Mouse (Mus musculus) cerebellum, adult 2 months (tissue): ENCODE results near the gene 2010111I01Rik. TPM values are rescaled to one million over a fixed set of nuclear protein-coding genes. Genes with fewer than 3 reads are reported as not detected.

Source experiments
- DNase-seq, 2 experiments: peaks; one replicate each; pipeline ENCODE4 v3.0.0; 2021
- H3K27ac ChIP-seq: fragments of 200-500 bp; 2 replicates; pipeline ENCODE4 v1.5.1; 2012; ENCODE audit warnings: low read length, control low read depth, inconsistent platforms; ENCODE audit not compliant: insufficient read depth
- H3K27me3 ChIP-seq: fragments of 200-500 bp; 2 replicates; pipeline ENCODE4 v1.6.1; 2012; ENCODE audit warnings: inconsistent platforms, mild to moderate bottlenecking, low read length, moderate library complexity; ENCODE audit not compliant: control insufficient read depth, insufficient read depth
- H3K4me1 ChIP-seq: fragments of 200-500 bp; 2 replicates; pipeline ENCODE4 v1.6.1; 2011; ENCODE audit warnings: low read length; ENCODE audit not compliant: control insufficient read depth, insufficient read depth
- H3K4me3 ChIP-seq: fragments of 200-500 bp; replicated peaks from 2 replicates; pipeline ENCODE3; 2011; ENCODE audit warnings: mild to moderate bottlenecking, low read depth, low read length, control low read depth; ENCODE audit not compliant: insufficient read depth
- CTCF ChIP-seq: fragments of 200-500 bp; IDR thresholded peaks from 2 replicates; pipeline ENCODE4 v1.5.1; 2011; ENCODE audit warnings: low read depth, mild to moderate bottlenecking, control low read depth, low read length, moderate library complexity, borderline replicate concordance; ENCODE audit not compliant: insufficient read depth
- POLR2A ChIP-seq: fragments of 200-500 bp; IDR thresholded peaks from 2 replicates; pipeline ENCODE4 v1.6.1; 2011; ENCODE audit warnings: low read length, control low read depth, borderline replicate concordance; ENCODE audit not compliant: insufficient read depth
- WGBS: fragments of 180-500 bp; shearing (Covaris S2); methylation state at CpG from one replicate; pipeline ENCODE4 v1.1.7; 2018; 5-methylcytosine and 5-hydroxymethylcytosine counted together
- polyA plus RNA-seq: library from polyadenylated mRNA; depleted of rRNA; stranded (reverse); fragments of >200 nt; gene quantifications from 2 replicates; pipeline ENCODE4 v1.2.3, GENCODE M21; 2012

Gene 2010111I01Rik
- polyA plus RNA-seq, 1 experiment: 126 TPM

DNA sequence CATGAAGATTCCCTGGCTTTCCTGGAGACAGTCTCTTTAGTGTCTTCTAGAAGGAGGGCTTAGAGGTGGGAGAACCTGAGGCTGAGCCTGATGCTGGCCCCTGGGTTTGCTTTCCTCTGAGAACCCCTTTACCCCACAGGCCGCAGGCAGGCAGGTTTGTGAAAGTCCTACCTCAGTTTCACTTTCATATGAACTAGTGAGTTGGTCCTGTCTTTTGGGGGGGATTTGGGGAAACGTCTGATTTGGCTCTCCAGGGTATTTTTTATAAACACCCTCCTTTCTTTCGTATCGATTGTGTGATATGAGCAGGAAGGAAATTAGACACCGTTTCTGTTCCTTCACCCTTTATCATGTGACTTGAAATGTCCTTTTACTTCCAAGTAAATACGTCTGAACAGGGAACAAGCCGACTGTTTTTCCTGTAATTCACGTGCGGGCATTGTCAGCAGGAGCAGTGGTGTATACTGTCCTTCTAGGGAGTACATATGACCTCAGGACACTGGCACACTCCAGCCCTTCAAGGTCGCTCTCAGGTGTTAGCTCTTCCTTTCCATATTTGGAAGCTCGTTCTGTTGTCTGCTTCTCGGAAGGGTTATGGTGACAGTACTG is 281.7 kb downstream of the 2010111I01Rik start:
- Histone ChIP-seq H3K27me3 (no peaks in the 10 kb centered on the region), H3K4me1 (peaks cover 35% of the 10 kb centered on the region), H3K4me3 (no peak overlapping the region), H3K27ac (no peak overlapping the region)
- DNase-seq: no peak
- 80% methylated on average over 12 of the region's 12 CpGs for WGBS
- TF ChIP-seq CTCF (no peak), POLR2A (no peak)

DNA sequence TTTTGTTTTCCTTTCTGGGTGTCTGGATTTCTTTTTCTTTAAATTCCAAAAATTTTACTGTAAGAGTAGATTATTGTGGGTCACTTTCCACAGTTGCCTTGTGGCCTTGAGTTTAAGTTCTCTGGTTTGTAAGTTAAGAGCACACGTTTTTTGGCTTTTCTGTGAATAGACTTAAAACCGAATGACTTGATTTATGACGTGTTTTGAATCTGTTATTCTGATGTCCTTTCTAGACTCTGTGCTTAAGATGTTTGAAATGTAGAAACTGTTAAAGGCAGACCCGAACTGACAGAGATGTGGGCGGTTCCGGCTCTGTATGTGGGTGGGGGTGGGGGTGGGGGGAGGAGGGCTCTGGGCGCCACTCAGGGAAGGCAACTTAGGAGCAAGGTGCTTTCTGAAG is 282.3 kb downstream of the 2010111I01Rik start:
- DNase-seq: no peak
- Histone ChIP-seq H3K4me3 (no peak overlapping the region), H3K4me1 (peaks cover 29% of the 10 kb centered on the region), H3K27ac (no peak overlapping the region), H3K27me3 (no peaks in the 10 kb centered on the region)
- no peak for TF ChIP-seq CTCF
- TF ChIP-seq POLR2A: no peak
- WGBS: 83% methylated on average over 7 of the region's 7 CpGs

DNA sequence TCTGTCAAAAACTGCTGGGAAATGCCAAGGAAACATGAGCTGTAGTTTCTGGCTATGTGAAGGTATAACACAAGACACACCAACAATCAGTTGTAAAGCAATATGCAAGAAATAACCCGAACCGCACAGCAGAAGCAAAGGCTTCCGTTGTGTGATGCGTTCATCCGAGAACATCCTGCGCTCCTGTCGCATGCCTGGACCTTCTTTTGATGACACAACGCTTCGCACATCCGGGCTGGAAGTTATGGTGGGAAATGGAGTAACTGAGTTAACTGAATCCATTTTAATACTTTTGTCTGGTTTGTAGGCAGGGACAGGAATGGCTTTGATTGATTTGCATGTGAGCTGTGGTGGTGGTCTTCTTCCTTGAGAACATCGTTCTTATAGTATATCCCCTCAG is 282.9 kb downstream of the 2010111I01Rik start:
- no peak overlapping the region for H3K27ac ChIP-seq
- WGBS: 95% methylated on average over 11 of the region's 11 CpGs
- no peak for TF ChIP-seq POLR2A
- no peak for TF ChIP-seq CTCF
- DNase-seq: no peak
- H3K4me3 ChIP-seq: no peak overlapping the region
- H3K27me3 ChIP-seq: no peaks in the 10 kb centered on the region
- H3K4me1 ChIP-seq: peaks cover 23% of the 10 kb centered on the region

DNA sequence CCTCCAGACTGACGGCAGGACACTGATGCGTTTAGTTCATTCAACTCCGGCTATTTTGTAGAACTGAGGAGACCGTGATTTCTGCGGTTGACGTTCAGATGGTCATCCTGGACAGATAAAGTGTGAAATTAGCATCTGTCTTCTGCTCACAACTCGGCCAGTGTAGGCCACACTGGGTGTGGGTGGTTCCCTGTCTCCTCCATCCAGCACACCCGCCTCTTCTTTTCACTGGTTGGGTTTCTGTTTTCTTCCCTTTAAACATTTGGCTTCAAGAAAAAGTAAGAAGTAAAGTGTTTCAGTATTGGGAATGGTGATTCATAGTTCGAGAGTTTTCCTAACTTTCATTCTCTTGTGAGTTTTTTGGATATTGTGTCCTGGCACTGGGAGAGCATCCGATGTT is 283.6 kb downstream of the 2010111I01Rik start:
- H3K4me1 ChIP-seq: peaks cover 23% of the 10 kb centered on the region
- WGBS: 80% methylated on average over 10 of the region's 10 CpGs
- no peaks in the 10 kb centered on the region for H3K27me3 ChIP-seq
- TF ChIP-seq CTCF (no peak), POLR2A (no peak)
- no peak overlapping the region for H3K4me3 ChIP-seq
- no peak overlapping the region for H3K27ac ChIP-seq
- DNase-seq: no peak

DNA sequence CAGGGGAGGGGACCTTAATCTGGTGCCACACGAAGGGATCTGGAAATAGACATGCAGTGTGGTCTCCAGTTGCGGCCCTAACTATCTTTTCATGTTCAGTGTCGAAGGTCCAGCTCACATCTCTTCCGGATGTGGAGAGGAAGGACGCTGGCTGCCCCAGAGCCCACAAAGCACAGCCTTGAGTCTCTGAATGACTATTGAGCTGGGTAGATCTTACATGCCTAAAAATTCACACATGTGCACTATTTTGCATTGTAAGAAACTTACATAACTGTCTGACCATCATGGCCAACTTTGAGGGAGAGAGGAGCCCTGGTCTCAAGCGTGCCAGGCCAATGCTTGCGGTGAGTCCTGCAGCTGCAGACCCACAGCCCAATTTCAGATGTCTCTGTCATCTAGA is 284.5 kb downstream of the 2010111I01Rik start:
- 87% methylated on average over 7 of the region's 7 CpGs for WGBS
- no peak for DNase-seq
- TF ChIP-seq POLR2A (no peak), CTCF (no peak)
- H3K4me3 ChIP-seq: no peak overlapping the region
- H3K27me3 ChIP-seq: no peaks in the 10 kb centered on the region
- H3K4me1 ChIP-seq: peaks cover 23% of the 10 kb centered on the region
- H3K27ac ChIP-seq: no peak overlapping the region

DNA sequence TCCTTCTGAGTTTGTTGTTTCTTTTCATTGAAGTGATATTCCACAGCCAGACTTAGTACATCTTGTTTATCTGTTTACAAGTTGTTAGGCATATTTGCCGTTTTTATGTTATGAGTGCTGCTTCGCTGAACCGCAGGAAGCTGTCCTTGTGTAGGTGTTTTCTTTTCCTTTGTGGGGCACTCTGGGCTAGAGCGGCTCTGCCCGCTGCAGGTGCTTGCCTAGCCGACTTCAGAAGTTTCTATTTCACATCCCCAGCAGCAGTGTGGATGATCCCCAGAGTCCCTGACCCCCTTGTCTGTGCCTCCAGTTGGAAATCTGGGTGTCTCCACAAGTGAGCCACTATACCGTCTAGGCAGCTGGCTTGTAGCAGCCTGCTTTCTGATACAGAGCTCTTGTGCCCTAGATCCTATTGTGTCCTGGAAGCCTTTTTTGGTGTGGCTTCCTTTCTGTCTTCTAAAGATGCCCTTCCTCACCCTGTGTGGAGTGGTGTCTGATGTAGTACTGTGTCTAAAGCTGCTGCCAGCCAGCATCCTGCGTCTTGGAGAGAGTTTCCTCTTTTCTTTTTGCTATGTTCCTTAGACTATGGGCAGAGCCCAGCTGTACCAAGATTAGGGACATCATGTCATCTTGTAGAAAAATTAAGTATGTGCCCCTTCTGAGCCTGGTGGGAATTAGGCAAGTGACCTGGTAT is 285.2 kb downstream of the 2010111I01Rik start:
- no peak overlapping the region for H3K27ac ChIP-seq
- no peak overlapping the region for H3K4me3 ChIP-seq
- H3K27me3 ChIP-seq: no peaks in the 10 kb centered on the region
- no peak for TF ChIP-seq POLR2A
- no peak for TF ChIP-seq CTCF
- no peak for DNase-seq
- peaks cover 23% of the 10 kb centered on the region for H3K4me1 ChIP-seq
- WGBS: 71% methylated on average over 8 of the region's 8 CpGs

DNA sequence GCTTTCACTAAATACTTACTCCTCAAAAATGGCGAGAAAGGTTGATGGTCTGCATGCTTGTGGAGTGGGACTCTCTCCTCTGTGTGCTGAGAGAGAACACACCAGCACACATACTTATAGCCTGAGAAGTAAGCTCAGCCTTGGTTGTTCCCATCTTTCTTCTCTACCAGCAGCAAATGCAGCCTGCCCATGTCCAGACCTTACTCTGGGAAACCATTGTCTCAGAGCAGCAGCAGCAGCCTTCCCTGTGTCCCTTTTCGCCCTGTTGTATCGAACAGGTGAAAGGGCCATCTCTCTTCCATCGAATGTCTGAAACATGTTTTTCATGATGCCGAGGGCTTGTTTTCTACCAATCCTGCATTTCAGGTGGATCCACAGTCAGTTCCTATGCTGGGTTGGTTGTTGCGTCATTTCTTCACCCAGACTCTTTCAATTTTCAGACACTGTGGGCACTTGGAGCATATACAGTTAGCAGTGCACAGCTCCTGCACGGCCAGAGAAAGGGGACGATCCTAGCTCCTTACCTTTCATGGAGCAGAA is 285.8 kb downstream of the 2010111I01Rik start:
- no peak overlapping the region for H3K4me3 ChIP-seq
- no peak overlapping the region for H3K27ac ChIP-seq
- no peaks in the 10 kb centered on the region for H3K27me3 ChIP-seq
- TF ChIP-seq CTCF (no peak), POLR2A (no peak)
- 91% methylated on average over 8 of the region's 8 CpGs for WGBS
- H3K4me1 ChIP-seq: peaks cover 22% of the 10 kb centered on the region
- no peak for DNase-seq
